Mouse (Mus musculus) c-Kit-positive CD71-positive TER-119-positive erythroid progenitor cells, embryonic 14.5 days (primary cell): ENCODE measurements around the gene Gabbr1.

ENCODE experiments used
- DNase-seq: peaks from one replicate; pipeline ENCODE4 v3.0.0-alpha.2; 2013; ENCODE audit warnings: low spot score

Gene Gabbr1

GRCm38 (mm10) chr17:37044651-37045244, 1.0 kb upstream of the Gabbr1 start:
- DNase-seq: no peak

- DNase-seq: no peak
Measured at GRCm38 (mm10) chr17:37046312-37047112, 746 bp downstream of the Gabbr1 start.

GRCm38 (mm10) chr17:37047332-37047976, 1.7 kb downstream of the Gabbr1 start:
- DNase-seq: no peak

DNA sequence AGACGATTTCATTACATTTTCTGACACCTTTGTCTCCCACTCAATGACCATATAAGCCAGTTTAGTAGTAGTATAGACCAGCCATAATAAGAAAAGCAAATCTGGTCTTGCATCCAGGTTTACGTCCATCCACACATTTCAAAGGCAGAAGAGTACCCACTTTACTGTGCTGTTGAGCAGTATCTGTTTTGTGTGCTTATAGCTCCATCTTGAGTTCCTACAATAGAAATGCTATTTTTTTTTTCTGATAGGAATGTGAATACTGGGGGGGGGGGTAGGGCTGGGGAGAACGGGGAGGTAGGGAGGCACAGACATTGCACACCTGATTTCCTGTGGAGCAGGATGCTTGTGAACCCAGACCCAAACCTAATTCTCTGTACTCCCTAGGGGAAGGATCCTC, 2.2 kb downstream of the Gabbr1 start:
- DNase-seq: no peak

DNA sequence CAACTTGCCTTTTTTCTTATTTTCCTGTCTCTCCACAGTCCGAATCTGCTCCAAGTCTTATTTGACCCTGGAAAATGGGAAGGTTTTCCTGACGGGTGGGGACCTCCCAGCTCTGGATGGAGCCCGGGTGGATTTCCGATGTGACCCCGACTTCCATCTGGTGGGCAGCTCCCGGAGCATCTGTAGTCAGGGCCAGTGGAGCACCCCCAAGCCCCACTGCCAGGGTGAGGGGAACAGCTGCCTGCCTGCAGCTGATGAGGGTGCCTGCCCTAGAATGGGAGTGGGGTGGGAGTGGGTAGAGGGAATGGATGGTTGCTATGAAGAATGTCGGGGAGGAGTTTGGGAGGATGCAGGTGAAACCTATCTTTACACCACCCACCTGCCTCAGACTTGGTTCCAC, 2.6 kb downstream of the Gabbr1 start:
- no peak for DNase-seq

GRCm38 (mm10) chr17:37049570-37050310, 4.0 kb downstream of the Gabbr1 start:
- no peak for DNase-seq

- DNase-seq: no peak
Measured at GRCm38 (mm10) chr17:37050399-37050798, 4.6 kb downstream of the Gabbr1 start.

- DNase-seq: no peak
Measured at GRCm38 (mm10) chr17:37050876-37051275, 5.1 kb downstream of the Gabbr1 start.

DNA sequence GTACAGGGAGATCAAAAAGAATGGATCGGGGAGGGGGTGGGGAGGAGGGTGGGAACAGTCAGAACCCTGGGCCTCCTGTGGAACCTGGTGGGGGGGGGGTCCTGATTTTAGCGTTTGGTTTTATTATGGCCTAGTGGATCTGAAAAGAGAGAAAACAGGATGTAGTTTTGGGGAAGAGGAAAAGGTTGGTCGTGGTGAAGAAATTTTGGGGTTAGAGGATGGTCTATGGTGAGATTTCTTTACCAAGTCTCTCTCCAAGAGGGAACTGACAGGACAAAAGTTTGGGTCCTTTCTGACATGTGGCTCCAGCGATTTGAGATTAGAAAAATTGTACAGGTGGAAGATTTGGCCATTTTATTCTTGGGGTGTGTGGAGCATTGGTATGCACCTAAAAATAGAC, 6.0 kb downstream of the Gabbr1 start:
- no peak for DNase-seq

- DNase-seq: no peak
Measured at GRCm38 (mm10) chr17:37056957-37057356, 11.2 kb downstream of the Gabbr1 start.

- no peak for DNase-seq
Measured at GRCm38 (mm10) chr17:37061435-37061834, 15.7 kb downstream of the Gabbr1 start.

DNA sequence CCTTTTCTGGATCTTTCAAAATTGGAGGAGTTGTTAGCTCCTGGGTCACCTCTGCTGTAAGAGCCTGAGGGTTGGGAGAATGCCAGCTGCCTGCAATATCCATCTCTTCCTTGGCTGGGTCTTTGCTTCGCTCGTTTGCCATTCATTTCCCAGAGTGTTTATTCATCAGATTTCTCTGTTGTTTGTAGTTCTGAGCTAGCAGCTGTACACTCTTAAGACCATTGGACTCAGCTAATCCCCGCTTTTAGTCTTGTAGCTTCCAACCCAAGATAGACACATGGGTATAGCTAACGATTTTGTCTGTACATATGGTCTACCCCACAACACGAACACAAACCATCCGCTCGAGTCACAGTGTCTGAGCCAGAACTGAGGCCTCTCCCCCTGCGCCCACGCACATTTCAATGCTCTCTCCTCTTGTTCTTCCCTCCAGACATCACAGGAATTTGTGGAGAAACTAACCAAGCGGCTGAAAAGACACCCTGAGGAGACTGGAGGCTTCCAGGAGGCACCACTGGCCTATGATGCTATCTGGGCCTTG, 16.4 kb downstream of the Gabbr1 start:
- DNase-seq: no peak

DNA sequence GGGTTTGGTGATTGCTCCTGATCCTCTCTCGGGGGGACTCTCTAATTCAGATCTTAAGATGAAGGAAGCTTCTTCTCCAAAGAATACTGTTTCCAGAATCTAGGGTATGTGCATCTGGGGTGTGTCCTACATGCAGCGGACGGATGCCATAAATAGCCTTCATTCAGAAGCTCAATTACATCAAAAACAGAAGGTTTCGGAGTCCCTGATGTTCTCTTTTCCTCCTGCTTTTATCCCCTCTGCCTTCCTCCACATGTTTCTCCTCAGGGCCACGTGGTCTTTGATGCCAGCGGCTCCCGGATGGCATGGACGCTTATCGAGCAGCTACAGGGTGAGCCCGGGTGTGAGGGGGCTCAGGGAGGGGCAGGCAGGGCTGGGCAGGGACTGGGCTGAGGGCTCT, 17.3 kb downstream of the Gabbr1 start:
- DNase-seq: no peak

DNA sequence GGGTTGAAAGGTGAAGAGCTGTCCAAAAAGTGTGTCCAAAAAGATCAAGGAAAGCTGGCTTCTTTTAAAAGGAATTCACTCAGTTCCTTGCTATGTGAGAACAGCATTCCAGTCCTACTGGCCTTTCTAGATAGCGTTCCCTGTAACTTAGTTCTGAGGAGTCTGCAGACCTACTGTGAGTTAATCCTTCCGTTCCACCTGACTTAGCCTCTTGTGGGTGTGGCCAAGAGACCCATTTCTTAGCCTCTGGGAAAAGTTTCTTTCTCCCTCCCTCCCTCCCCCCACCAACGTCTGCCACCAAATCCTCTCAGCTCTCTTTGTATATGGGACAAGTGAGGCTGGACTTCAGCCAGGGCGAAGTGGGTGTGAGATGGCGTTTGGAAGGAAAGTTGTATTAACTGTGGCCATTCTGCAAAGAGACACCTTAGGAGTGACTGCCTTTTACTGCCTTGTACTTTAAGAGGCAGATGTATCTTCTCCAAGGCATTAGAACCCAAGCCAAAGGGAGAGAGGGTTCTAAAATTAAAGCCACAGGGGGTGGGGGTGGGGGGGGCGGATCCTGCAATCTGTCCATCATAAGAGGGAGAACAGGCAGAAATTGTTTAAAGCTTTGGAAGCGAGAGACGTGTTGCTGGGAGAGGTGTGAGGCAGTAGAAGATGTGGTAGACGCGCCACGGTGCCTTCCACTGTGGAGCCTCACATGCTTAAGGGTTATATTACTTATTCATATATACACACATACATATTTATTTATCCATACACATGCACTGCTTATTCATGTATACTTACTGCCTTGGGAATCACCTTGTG, 18.1 kb downstream of the Gabbr1 start:
- DNase-seq: no peak

DNA sequence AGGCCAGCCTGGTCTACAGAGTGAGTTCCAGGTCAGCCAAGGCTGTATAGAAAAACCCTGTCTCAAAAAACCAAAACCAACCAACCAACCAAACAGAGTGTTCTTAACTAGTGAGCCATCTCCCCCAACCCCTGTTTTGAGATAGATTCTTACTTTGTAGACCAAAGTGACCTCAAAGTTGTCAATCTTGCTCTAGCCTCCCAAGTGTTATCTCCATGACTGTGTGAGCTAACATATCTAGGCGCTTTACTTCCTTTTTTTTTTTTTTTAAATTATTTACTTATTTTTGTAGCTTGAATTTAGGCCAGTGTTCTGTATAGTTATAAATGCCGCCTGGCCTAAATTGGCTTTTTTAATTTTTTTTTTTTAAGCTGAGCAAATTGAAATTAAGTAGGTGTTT, 20.2 kb downstream of the Gabbr1 start:
- no peak for DNase-seq

DNA sequence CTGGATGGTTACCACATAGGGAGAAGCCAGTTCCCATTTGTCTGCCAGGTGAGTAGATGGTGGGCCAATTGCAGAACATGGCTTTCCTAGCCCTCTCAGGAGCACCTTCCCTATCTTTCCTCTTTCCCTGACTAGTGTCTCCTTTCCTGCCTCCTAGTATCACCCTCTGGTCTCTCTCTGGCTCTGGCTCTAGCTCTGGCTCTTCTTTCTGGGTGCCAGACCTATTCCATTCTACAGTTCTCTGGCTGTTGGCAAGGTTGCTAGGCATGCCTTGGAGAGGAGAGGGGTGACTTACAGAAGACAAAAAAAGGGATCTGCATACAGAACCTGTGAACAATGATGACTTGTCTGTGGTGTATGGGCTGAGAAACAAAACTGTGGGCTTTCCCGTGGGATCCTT, 22.1 kb downstream of the Gabbr1 start:
- no peak for DNase-seq

GRCm38 (mm10) chr17:37070121-37070520, 24.4 kb downstream of the Gabbr1 start:
- no peak for DNase-seq

DNA sequence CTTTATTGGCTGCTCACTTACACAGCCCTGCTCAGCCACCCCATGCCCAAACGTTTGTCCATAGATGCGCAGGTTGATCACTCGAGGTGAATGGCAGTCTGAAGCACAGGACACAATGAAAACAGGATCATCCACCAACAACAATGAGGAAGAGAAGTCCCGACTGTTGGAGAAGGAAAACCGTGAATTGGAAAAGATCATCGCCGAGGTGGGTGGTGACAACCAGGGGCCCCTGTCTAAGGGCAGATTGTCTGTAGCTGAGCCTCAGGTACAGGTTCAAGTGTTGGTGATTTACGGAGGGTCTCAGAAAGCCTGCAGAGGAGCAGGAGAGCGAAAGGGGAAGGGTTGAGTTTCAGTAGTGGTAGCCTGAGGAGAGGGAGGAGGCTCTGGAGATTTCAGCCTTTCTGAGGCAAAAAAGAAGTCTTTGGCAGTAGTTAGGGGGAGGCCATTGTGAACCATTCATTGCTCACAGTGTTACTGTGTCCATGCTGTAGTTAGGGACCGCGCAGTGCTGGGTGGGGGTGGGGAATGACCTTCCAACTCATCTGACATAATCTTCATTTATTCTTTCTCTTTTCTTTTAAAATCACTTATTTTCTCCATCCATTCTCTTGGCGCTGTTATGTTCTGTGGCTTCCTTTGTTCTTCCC, 26.4 kb downstream of the Gabbr1 start:
- DNase-seq: no peak

- DNase-seq: no peak
Measured at GRCm38 (mm10) chr17:37072730-37073276, 27.0 kb downstream of the Gabbr1 start.

- no peak for DNase-seq
Measured at GRCm38 (mm10) chr17:37075181-37075580, 29.4 kb downstream of the Gabbr1 start.

GRCm38 (mm10) chr17:37075766-37076165, 30.0 kb downstream of the Gabbr1 start:
- no peak for DNase-seq
